Mouse (Mus musculus) kidney, adult 10 weeks (tissue): ENCODE data around the gene Rtp1. TPM values are rescaled to one million over a fixed set of nuclear protein-coding genes. Genes with fewer than 3 reads are reported as not detected.

Experiments
- polyA plus RNA-seq: library from polyadenylated mRNA; stranded (reverse); fragments of 350-450 nt; fragmentation: Illumina TruSeq; extraction: RNeasy Lipid Tissue Mini Kit (QIAGEN cat#74804); gene quantifications from one replicate; pipeline ENCODE4 v1.2.3, GENCODE M21; 2014; ENCODE audit warnings: low read depth, low replicate concordance

Gene Rtp1
- polyA plus RNA-seq, result 0.16 TPM

DNA sequence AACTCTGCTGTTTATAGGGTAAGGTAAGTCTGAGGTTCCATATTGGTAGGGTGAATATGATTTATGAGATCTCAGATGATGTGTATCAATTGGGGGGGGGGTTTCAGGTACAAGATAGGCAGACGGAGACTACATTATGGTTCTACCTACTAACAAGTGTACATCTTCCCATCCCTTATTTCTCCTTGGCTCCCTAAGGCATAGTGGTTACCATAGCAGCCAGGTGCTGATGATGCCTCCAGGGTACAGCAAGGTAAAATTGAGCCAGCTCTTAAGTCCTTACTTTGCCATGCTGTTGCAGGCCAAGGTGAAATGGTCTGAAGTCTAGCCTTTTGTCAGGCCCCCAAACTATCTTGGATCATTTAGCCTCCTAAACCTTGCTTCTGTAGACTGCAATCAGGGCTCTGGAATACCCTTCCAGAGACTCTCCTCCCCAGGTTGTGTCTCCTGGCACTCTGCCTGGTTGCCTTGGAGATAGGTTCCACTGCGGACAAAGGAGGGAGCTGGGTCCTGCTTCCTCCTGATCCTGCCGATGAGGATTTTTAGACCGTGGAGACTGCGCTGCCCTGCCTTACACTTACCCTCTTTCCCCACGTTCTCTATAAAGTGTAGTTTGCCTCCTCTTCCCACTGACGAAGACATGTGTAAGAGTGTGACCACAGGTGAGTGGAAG, at the start of gene Rtp1:
Gene Rtp1, plus strand, starts transcription at position 487 of the 673 bp plus-strand sequence.

Other genes starting within 250 kb of the Rtp1 start
- 10.9 TPM for gene St6gal1, start 204.4 kb upstream of the Rtp1 start, polyA plus RNA-seq
- 18.1 TPM for gene Rtp4, start 91.2 kb downstream of the Rtp1 start, polyA plus RNA-seq
- gene Masp1, start 91.7 kb downstream of the Rtp1 start, polyA plus RNA-seq, result 1.2 TPM